ENCODE assay signal across 8 mouse cellular contexts in the genomic region with DNA sequence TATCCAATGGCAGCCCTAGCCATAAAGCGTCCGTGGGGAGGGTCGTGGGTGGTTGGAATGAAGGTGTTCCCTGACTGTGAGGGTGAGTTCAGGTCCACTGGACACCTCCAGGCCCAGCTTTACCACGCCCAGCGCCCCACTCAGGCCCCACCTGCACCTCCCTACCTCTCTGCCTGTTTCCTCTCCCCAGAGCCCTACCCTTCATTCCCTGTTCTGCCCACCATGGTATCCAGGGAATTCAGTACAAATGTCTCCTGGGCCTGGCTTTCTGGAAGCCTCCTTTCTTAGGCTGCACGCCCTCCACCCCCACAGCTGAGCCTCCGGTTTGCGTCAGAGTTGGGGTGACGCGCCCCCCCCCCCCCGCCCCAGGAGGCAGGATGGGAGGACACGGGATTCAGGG. TPM values are rescaled to one million over a fixed set of nuclear protein-coding genes. Genes with fewer than 3 reads are reported as not detected.
DNase-seq lines count a peak whose midpoint lies in the region; ATAC-seq and TF ChIP-seq lines count a peak whose summit lies in the region.

No protein-coding gene starts in this region.

- no peak for ATAC-seq in heart, embryonic 12.5 days (ENCODE audit: insufficient number of reproducible peaks, low FRiP score)

- TF ChIP-seq EP300 in heart, adult 2 months (IDR thresholded peaks at IDR 0.05; ENCODE audit: insufficient read depth, low read depth, low read length), result no peak

- H3K27ac ChIP-seq in heart, embryonic 12.5 days (ENCODE audit: poor library complexity, severe bottlenecking), result no peak overlapping the region
- no peak overlapping the region for H3K27ac ChIP-seq in heart, adult 2 months
- H3K27ac ChIP-seq in ES-E14 (ENCODE audit: insufficient read depth, low read depth, low read length, poor library complexity, severe bottlenecking), result peak overlapping the region; percentile 84
- peak overlapping the region; percentile 77 for H3K27ac ChIP-seq in hindbrain, embryonic 10.5 days
- H3K27ac ChIP-seq in midbrain, embryonic 10.5 days (replicated peaks), result peak overlapping the region; percentile 79

- H3K79me2 ChIP-seq in heart, adult 2 months (replicated peaks; ENCODE audit: control insufficient read depth, insufficient read depth, low read length), result no peaks in the 10 kb centered on the region

- in situ Hi-C loops in ES-E14 (cut with MboI; ENCODE audit: low sequenced_read_pairs in 2 of 2, unreplicated experiment in 2 of 2), result no loop called here

- intact Hi-C loops in heart, adult 2 months (cut with DNase I), result no loop called here

- no peak for TF ChIP-seq CTCF in heart, adult 2 months (IDR thresholded peaks at IDR 0.05)

- TF ChIP-seq POLR2A in heart, adult 2 months (IDR thresholded peaks at IDR 0.05; ENCODE audit: insufficient read depth, low read depth, low read length), result no peak

- DNase-seq in heart, adult 2 months, result no peak
- no peak for DNase-seq in ES-E14 (ENCODE audit: low read depth, low spot score)
- no peak for DNase-seq in hindbrain, embryonic 10.5 days (ENCODE audit: low spot score)
- no peak for DNase-seq in midbrain, embryonic 10.5 days (ENCODE audit: low spot score)
- DNase-seq in embryo, embryonic 11 days, result no peak
- DNase-seq in layer of hippocampus, postnatal 36 days, result no peak
- DNase-seq in urinary bladder, postnatal 4 days (ENCODE audit: low spot score in 2 of 2), result no peak

- H3K9me3 ChIP-seq in heart, embryonic 12.5 days (replicated peaks), result no peaks in the 10 kb centered on the region
- no peaks in the 10 kb centered on the region for H3K9me3 ChIP-seq in ES-E14 (ENCODE audit: control insufficient read depth, insufficient read depth, low read depth, low read length)
- no peaks in the 10 kb centered on the region for H3K9me3 ChIP-seq in hindbrain, embryonic 10.5 days
- no peaks in the 10 kb centered on the region for H3K9me3 ChIP-seq in midbrain, embryonic 10.5 days (replicated peaks)

- H3K27me3 ChIP-seq in heart, embryonic 12.5 days (replicated peaks), result no peaks in the 10 kb centered on the region
- H3K27me3 ChIP-seq in heart, adult 2 months (ENCODE audit: control insufficient read depth, insufficient read depth, low read length), result no peaks in the 10 kb centered on the region
- H3K27me3 ChIP-seq in hindbrain, embryonic 10.5 days (ENCODE audit: insufficient read depth, poor library complexity, severe bottlenecking), result peaks cover 82% of the 10 kb centered on the region
- H3K27me3 ChIP-seq in midbrain, embryonic 10.5 days (ENCODE audit: low read depth, poor library complexity, severe bottlenecking), result peaks cover 75% of the 10 kb centered on the region

- H3K36me3 ChIP-seq in heart, embryonic 12.5 days, result no peaks in the 10 kb centered on the region
- no peaks in the 10 kb centered on the region for H3K36me3 ChIP-seq in heart, adult 2 months (ENCODE audit: control insufficient read depth, insufficient read depth, low read length)
- H3K36me3 ChIP-seq in ES-E14 (ENCODE audit: control insufficient read depth, insufficient read depth, low read length, poor library complexity, severe bottlenecking), result no peaks in the 10 kb centered on the region
- H3K36me3 ChIP-seq in hindbrain, embryonic 10.5 days, result no peaks in the 10 kb centered on the region
- H3K36me3 ChIP-seq in midbrain, embryonic 10.5 days, result no peaks in the 10 kb centered on the region

- H3K4me1 ChIP-seq in heart, embryonic 12.5 days (replicated peaks), result peaks cover 52% of the 10 kb centered on the region
- H3K4me1 ChIP-seq in heart, adult 2 months (ENCODE audit: control insufficient read depth, insufficient read depth, low read length), result peaks cover 4% of the 10 kb centered on the region
- peaks cover 2 to 46% of the 10 kb centered on the region in 2 experiments; a peak in 3 of 4 replicates for H3K4me1 ChIP-seq in ES-E14 (ENCODE audit: control insufficient read depth in 2 of 2, insufficient read depth in 2 of 2, low read length in 2 of 2, poor library complexity in 1 of 2)
- peaks cover 65% of the 10 kb centered on the region for H3K4me1 ChIP-seq in hindbrain, embryonic 10.5 days (replicated peaks)
- peaks cover 64% of the 10 kb centered on the region for H3K4me1 ChIP-seq in midbrain, embryonic 10.5 days

- 16% methylated on average over 12 of the region's 12 CpGs for WGBS in heart, embryonic 12.5 days
- 23% methylated on average over 12 of the region's 12 CpGs for WGBS in heart, adult 2 months
- WGBS in hindbrain, embryonic 10.5 days, result 11% methylated on average over 12 of the region's 12 CpGs
- WGBS in midbrain, embryonic 10.5 days, result 14% methylated on average over 12 of the region's 12 CpGs

- peak overlapping the region; percentile 99 for H3K4me2 ChIP-seq in heart, embryonic 12.5 days

- H3K4me3 ChIP-seq in heart, embryonic 12.5 days, result peak overlapping the region; percentile 57
- H3K4me3 ChIP-seq in heart, adult 2 months, result no peak overlapping the region
- peak overlapping the region; percentile 84 to 89 for H3K4me3 ChIP-seq in ES-E14 (ENCODE audit: insufficient read depth in 1 of 2, low read depth in 1 of 2, low read length in 2 of 2, poor library complexity in 1 of 2, severe bottlenecking in 1 of 2)
- H3K4me3 ChIP-seq in hindbrain, embryonic 10.5 days, result peak overlapping the region; percentile 68
- H3K4me3 ChIP-seq in midbrain, embryonic 10.5 days, result peak overlapping the region; percentile 78

- peak overlapping the region; percentile 57 for H3K9ac ChIP-seq in heart, embryonic 12.5 days
- H3K9ac ChIP-seq in heart, adult 2 months (ENCODE audit: low read depth, low read length), result no peak overlapping the region
- peak overlapping the region; percentile 78 for H3K9ac ChIP-seq in ES-E14 (ENCODE audit: insufficient read depth, low read depth, low read length, poor library complexity, severe bottlenecking)

TF ChIP-seq in ES-E14, 5 proteins besides CTCF, POLR2A, EP300 and RAD21:
- TF ChIP-seq HCFC1 (IDR thresholded peaks at IDR 0.05; ENCODE audit: borderline replicate concordance, insufficient read depth, low read length) (no peak), ZNF384 (IDR thresholded peaks at IDR 0.05; ENCODE audit: low read depth, low read length) (no peak), ZC3H11A (IDR thresholded peaks at IDR 0.05; ENCODE audit: borderline replicate concordance, low read depth, low read length) (no peak), CHD2 (IDR thresholded peaks at IDR 0.05; ENCODE audit: low read depth, low read length) (no peak), MAFK (IDR thresholded peaks at IDR 0.05; ENCODE audit: insufficient read depth, low read depth, low read length) (no peak)

RNA-seq across cellular contexts. Expression of a gene that starts 1.4 kb away (rescaled TPM):
- polyA plus RNA-seq in heart, embryonic 12.5 days (2016; fragmentation: Nextera tagmentation; extraction: Ambion mirVana), result 0.47 and 0.64 TPM in 2 replicates
- total RNA-seq in heart, adult 2 months (2021), result under 1 TPM; 0.61 to 0.86 TPM
- 1.4 and 1.8 TPM in 2 replicates for polyA plus RNA-seq in heart, adult 2 months (2012; rRNA removed)
- total RNA-seq in ES-E14 (2012; rRNA removed), result 3.0 and 9.1 TPM in 2 replicates
- 4.4 and 8.4 TPM in 2 replicates for polyA plus RNA-seq in hindbrain, embryonic 10.5 days (2016; fragmentation: Nextera tagmentation; extraction: Ambion mirVana)
- 4.6 and 8.1 TPM in 2 replicates for polyA plus RNA-seq in midbrain, embryonic 10.5 days (2016; fragmentation: Nextera tagmentation; extraction: Ambion mirVana)
- total RNA-seq in layer of hippocampus, postnatal 36 days (2021), result 100 to 1,000 TPM; 268 to 288 TPM

RNA-seq across cellular contexts. Expression of a gene that starts 5.9 kb away (rescaled TPM):
- 10.6 and 11.8 TPM in 2 replicates for polyA plus RNA-seq in heart, embryonic 12.5 days (2016; fragmentation: Nextera tagmentation; extraction: Ambion mirVana)
- total RNA-seq in heart, adult 2 months (2021), result 1 to 10 TPM; 8.1 to 8.6 TPM
- 23.3 and 24.0 TPM in 2 replicates for polyA plus RNA-seq in heart, adult 2 months (2012; rRNA removed)
- total RNA-seq in ES-E14 (2012; rRNA removed), result 19.0 and 27.3 TPM in 2 replicates
- polyA plus RNA-seq in hindbrain, embryonic 10.5 days (2016; fragmentation: Nextera tagmentation; extraction: Ambion mirVana), result 3.2 and 3.6 TPM in 2 replicates
- polyA plus RNA-seq in midbrain, embryonic 10.5 days (2016; fragmentation: Nextera tagmentation; extraction: Ambion mirVana), result 2.8 and 3.7 TPM in 2 replicates
- 1 to 10 TPM; 5.2 TPM for total RNA-seq in layer of hippocampus, postnatal 36 days (2021)

RNA-seq across cellular contexts. Expression of a gene that starts 18.8 kb away (rescaled TPM):
- polyA plus RNA-seq in heart, embryonic 12.5 days (2016; fragmentation: Nextera tagmentation; extraction: Ambion mirVana), result 2.0 and 2.4 TPM in 2 replicates
- total RNA-seq in heart, adult 2 months (2021), result 1 to 10 TPM; 4.0 to 4.1 TPM
- polyA plus RNA-seq in heart, adult 2 months (2012; rRNA removed), result 16.3 and 19.3 TPM in 2 replicates
- 3.0 and 5.1 TPM in 2 replicates for total RNA-seq in ES-E14 (2012; rRNA removed)
- 0.37 and 0.58 TPM in 2 replicates for polyA plus RNA-seq in hindbrain, embryonic 10.5 days (2016; fragmentation: Nextera tagmentation; extraction: Ambion mirVana)
- polyA plus RNA-seq in midbrain, embryonic 10.5 days (2016; fragmentation: Nextera tagmentation; extraction: Ambion mirVana), result 0.30 and 0.37 TPM in 2 replicates
- total RNA-seq in layer of hippocampus, postnatal 36 days (2021), result 1 to 10 TPM in 1 of 2 experiments, not detected in 1; 3.6 TPM

RNA-seq across cellular contexts. Expression of a gene that starts 31.4 kb away (rescaled TPM):
- 3.4 and 3.7 TPM in 2 replicates for polyA plus RNA-seq in heart, embryonic 12.5 days (2016; fragmentation: Nextera tagmentation; extraction: Ambion mirVana)
- 1 to 10 TPM; 6.1 to 6.4 TPM for total RNA-seq in heart, adult 2 months (2021)
- polyA plus RNA-seq in heart, adult 2 months (2012; rRNA removed), result 5.4 and 8.6 TPM in 2 replicates
- 1.1 and 1.3 TPM in 2 replicates for total RNA-seq in ES-E14 (2012; rRNA removed)
- 0.64 and 1.0 TPM in 2 replicates for polyA plus RNA-seq in hindbrain, embryonic 10.5 days (2016; fragmentation: Nextera tagmentation; extraction: Ambion mirVana)
- polyA plus RNA-seq in midbrain, embryonic 10.5 days (2016; fragmentation: Nextera tagmentation; extraction: Ambion mirVana), result 0.67 and 0.89 TPM in 2 replicates
- total RNA-seq in layer of hippocampus, postnatal 36 days (2021), result under 1 TPM; 0.40 to 0.91 TPM

RNA-seq across cellular contexts. Expression of a gene that starts 55.3 kb away (rescaled TPM):
- polyA plus RNA-seq in heart, embryonic 12.5 days (2016; fragmentation: Nextera tagmentation; extraction: Ambion mirVana), result 1.6 and 2.1 TPM in 2 replicates
- total RNA-seq in heart, adult 2 months (2021), result under 1 TPM; 0.23 to 0.64 TPM
- polyA plus RNA-seq in heart, adult 2 months (2012; rRNA removed), result 2.7 and 4.5 TPM in 2 replicates
- total RNA-seq in ES-E14 (2012; rRNA removed), result 21.9 and 45.1 TPM in 2 replicates
- 16.7 and 26.9 TPM in 2 replicates for polyA plus RNA-seq in hindbrain, embryonic 10.5 days (2016; fragmentation: Nextera tagmentation; extraction: Ambion mirVana)
- 17.7 and 25.4 TPM in 2 replicates for polyA plus RNA-seq in midbrain, embryonic 10.5 days (2016; fragmentation: Nextera tagmentation; extraction: Ambion mirVana)
- total RNA-seq in layer of hippocampus, postnatal 36 days (2021), result 100 to 1,000 TPM; 103 to 114 TPM

Comparison
In these comparisons a context has a peak if more than half of its experiments do, and no peak if none do; other contexts are left out.
1. H3K27ac ChIP-seq: peak in ES-E14 (single experiment), hindbrain, embryonic 10.5 days (single experiment) and midbrain, embryonic 10.5 days (single experiment); none in heart, embryonic 12.5 days (single experiment) and heart, adult 2 months (single experiment).